Mouse (Mus musculus): ENCODE results near the gene Kcnn1.

GRCm38 (mm10) chr8:70904532-70904931 lies 41.5 kb upstream of the Kcnn1 start:
- TF ChIP-seq CTCF (IDR thresholded peaks at IDR 0.05; ENCODE audit: control insufficient read depth, insufficient read depth, insufficient replicate concordance, low read depth, low read length) (no peak), POLR2A (IDR thresholded peaks at IDR 0.05; ENCODE audit: control insufficient read depth, low read depth, low read length) (no peak)
